Mouse (Mus musculus) left cerebral cortex, postnatal 10 days (tissue): ENCODE measurements around the gene Zfp760. TPM values are rescaled to one million over a fixed set of nuclear protein-coding genes. Genes with fewer than 3 reads are reported as not detected.

Experiments used
- total RNA-seq, 2 experiments: library from RNA; stranded (reverse); gene quantifications; 2 replicates each; pipeline ENCODE4 v1.2.3; 2021

Gene Zfp760
- total RNA-seq, 2 experiments from 2014 or later, result 9.1 to 9.2 TPM

Other genes starting within 250 kb of the Zfp760 start
- 1 to 10 TPM; 4.9 to 5.4 TPM for gene Zfp53, start 218.7 kb upstream of the Zfp760 start, total RNA-seq
- gene Zfp52, start 172.2 kb upstream of the Zfp760 start, total RNA-seq, result 1 to 10 TPM; 7.1 to 7.2 TPM
- gene Zfp948, start 140.7 kb upstream of the Zfp760 start, total RNA-seq, result 10 to 100 TPM; 17.1 to 17.6 TPM
- 10 to 100 TPM; 11.9 to 13.6 TPM for gene Zfp983, start 57.1 kb upstream of the Zfp760 start, total RNA-seq
- 1 to 10 TPM; 4.9 to 8.5 TPM for gene Gm10226, start 15.9 kb upstream of the Zfp760 start, total RNA-seq
- gene Zfp229, start 23.1 kb downstream of the Zfp760 start, total RNA-seq, result 1 to 10 TPM; 5.0 to 6.5 TPM
- 1 to 10 TPM; 1.1 to 1.4 TPM for gene Zfp820, start 138.0 kb downstream of the Zfp760 start, total RNA-seq
- gene Zfp995, start 202.2 kb downstream of the Zfp760 start, total RNA-seq, result 1 to 10 TPM; 3.7 to 5.1 TPM